Comparison of ENCODE assay signal across 20 mouse cellular contexts in the genomic region with DNA sequence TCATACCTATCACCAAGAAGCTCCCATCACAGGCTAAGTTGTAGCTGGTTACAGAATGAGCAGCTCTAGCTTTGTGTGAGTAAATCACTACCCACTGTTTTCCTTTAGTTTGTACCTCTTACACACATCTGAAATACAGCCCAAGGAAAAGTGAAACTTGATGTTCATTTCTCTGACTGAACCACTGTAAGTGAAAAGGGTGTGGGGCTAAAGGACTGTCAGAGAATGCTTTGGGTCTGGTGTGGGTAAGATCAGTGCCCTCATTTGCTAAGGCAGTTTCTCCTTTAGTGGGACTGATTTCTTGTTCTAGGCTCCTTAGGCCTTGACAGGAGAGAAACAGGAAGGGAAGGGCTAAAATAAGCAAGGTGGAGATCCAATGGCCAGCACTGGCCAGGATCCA. TPM values are rescaled to one million over a fixed set of nuclear protein-coding genes. Genes with fewer than 3 reads are reported as not detected.
DNase-seq lines count a peak whose midpoint lies in the region; ATAC-seq lines count a peak whose summit lies in the region.
"Had no signal": no experiment of that assay in that cellular context is flagged by ENCODE, and none has a peak within 500 bp of the region (broad histone marks: within the 10 kb centered on the region; RNA-seq: fewer than 3 reads in every experiment).

No protein-coding gene starts in this region.

- no peaks in the 10 kb centered on the region for H3K4me1 ChIP-seq in heart, embryonic 12.5 days (replicated peaks)
- H3K4me1 ChIP-seq in midbrain, embryonic 11.5 days (ENCODE audit: control insufficient read depth, insufficient read depth, low read length), result no peaks in the 10 kb centered on the region
- no peaks in the 10 kb centered on the region for H3K4me1 ChIP-seq in midbrain, embryonic 16.5 days (ENCODE audit: control insufficient read depth, insufficient read depth, low read length)
- no peaks in the 10 kb centered on the region for H3K4me1 ChIP-seq in brown adipose tissue, adult 24 weeks (ENCODE audit: control insufficient read depth, insufficient read depth, insufficient read length, low read length)
- no peaks in the 10 kb centered on the region for H3K4me1 ChIP-seq in forebrain, embryonic 10.5 days
- no peaks in the 10 kb centered on the region for H3K4me1 ChIP-seq in forebrain, embryonic 13.5 days
- H3K4me1 ChIP-seq: embryonic facial prominence, embryonic 13.5 days; forebrain, embryonic 15.5 days; hindbrain, embryonic 12.5 days had no signal

- ATAC-seq in heart, embryonic 12.5 days (ENCODE audit: insufficient number of reproducible peaks, low FRiP score), result no peak
- no peak for ATAC-seq in midbrain, embryonic 11.5 days (ENCODE audit: low FRiP score)
- ATAC-seq in midbrain, embryonic 16.5 days, result no peak
- no peak for ATAC-seq in forebrain, embryonic 13.5 days
- ATAC-seq: forebrain, embryonic 15.5 days; hindbrain, embryonic 16.5 days; inflammation-experienced regulatory T-cells, adult 6 months; intestine, postnatal 0 days had no signal

- DNase-seq in heart, postnatal 4 days, result no peak
- DNase-seq in midbrain, embryonic 11.5 days (ENCODE audit: low spot score, missing footprints), result peak; percentile 70
- no peak for DNase-seq in forebrain, embryonic 10.5 days (ENCODE audit: extremely low spot score, low spot score)
- DNase-seq: adrenal gland, postnatal 10 days; cerebellum, adult 11-12 months; cerebellum, adult 9-10 months; cerebellum, postnatal 25 days; gastrocnemius, postnatal 14 days; heart, postnatal 36 days had no signal

- peak overlapping the region; percentile 42 for H3K27ac ChIP-seq in heart, embryonic 12.5 days (ENCODE audit: poor library complexity, severe bottlenecking)
- no peak overlapping the region for H3K27ac ChIP-seq in midbrain, embryonic 11.5 days (ENCODE audit: low read depth, low read length)
- H3K27ac ChIP-seq in midbrain, embryonic 16.5 days (ENCODE audit: low read length), result no peak overlapping the region
- 0 out of 2 replicates have a peak overlapping the region, but pooled peaks have one; percentile 54 for H3K27ac ChIP-seq in brown adipose tissue, adult 24 weeks (replicated peaks; ENCODE audit: low read depth, low read length)
- no peak overlapping the region for H3K27ac ChIP-seq in forebrain, embryonic 10.5 days
- H3K27ac ChIP-seq in forebrain, embryonic 13.5 days, result no peak overlapping the region
- H3K27ac ChIP-seq: embryonic facial prominence, embryonic 13.5 days; forebrain, embryonic 15.5 days; hindbrain, embryonic 12.5 days had no signal

- no peaks in the 10 kb centered on the region for H3K27me3 ChIP-seq in heart, embryonic 12.5 days (replicated peaks)
- no peaks in the 10 kb centered on the region for H3K27me3 ChIP-seq in midbrain, embryonic 11.5 days (ENCODE audit: control insufficient read depth, insufficient read depth, low read length)
- no peaks in the 10 kb centered on the region for H3K27me3 ChIP-seq in midbrain, embryonic 16.5 days (ENCODE audit: control insufficient read depth, insufficient read depth, low read depth, low read length)
- H3K27me3 ChIP-seq in forebrain, embryonic 10.5 days (ENCODE audit: poor library complexity, severe bottlenecking), result no peaks in the 10 kb centered on the region
- H3K27me3 ChIP-seq in forebrain, embryonic 13.5 days, result no peaks in the 10 kb centered on the region
- H3K27me3 ChIP-seq: embryonic facial prominence, embryonic 13.5 days; forebrain, embryonic 15.5 days; hindbrain, embryonic 12.5 days had no signal

- H3K9me3 ChIP-seq in heart, embryonic 12.5 days (replicated peaks), result no peaks in the 10 kb centered on the region
- H3K9me3 ChIP-seq in midbrain, embryonic 11.5 days (ENCODE audit: control insufficient read depth, low read length), result no peaks in the 10 kb centered on the region
- H3K9me3 ChIP-seq in midbrain, embryonic 16.5 days (replicated peaks; ENCODE audit: control insufficient read depth, low read length, poor library complexity, severe bottlenecking), result no peaks in the 10 kb centered on the region
- H3K9me3 ChIP-seq in forebrain, embryonic 10.5 days, result no peaks in the 10 kb centered on the region
- H3K9me3 ChIP-seq in forebrain, embryonic 13.5 days (replicated peaks), result no peaks in the 10 kb centered on the region
- H3K9me3 ChIP-seq: embryonic facial prominence, embryonic 13.5 days; forebrain, embryonic 15.5 days; hindbrain, embryonic 12.5 days had no signal

- H3K4me2 ChIP-seq in heart, embryonic 12.5 days, result no peak overlapping the region
- H3K4me2 ChIP-seq in midbrain, embryonic 11.5 days, result no peak overlapping the region
- H3K4me2 ChIP-seq in midbrain, embryonic 16.5 days (ENCODE audit: low read length), result no peak overlapping the region
- H3K4me2 ChIP-seq in forebrain, embryonic 13.5 days, result no peak overlapping the region
- H3K4me2 ChIP-seq: embryonic facial prominence, embryonic 13.5 days; forebrain, embryonic 15.5 days; heart, embryonic 11.5 days; hindbrain, embryonic 12.5 days had no signal

- H3K9ac ChIP-seq in heart, embryonic 12.5 days, result no peak overlapping the region
- no peak overlapping the region for H3K9ac ChIP-seq in midbrain, embryonic 11.5 days (ENCODE audit: low read length)
- H3K9ac ChIP-seq in midbrain, embryonic 16.5 days (ENCODE audit: low read depth, low read length), result no peak overlapping the region
- H3K9ac ChIP-seq in forebrain, embryonic 13.5 days, result no peak overlapping the region
- H3K9ac ChIP-seq: embryonic facial prominence, embryonic 13.5 days; forebrain, embryonic 15.5 days; hindbrain, embryonic 12.5 days had no signal

- H3K36me3 ChIP-seq in heart, embryonic 12.5 days, result peaks cover 35% of the 10 kb centered on the region
- peaks cover 3% of the 10 kb centered on the region; the same call in 1 of the 2 replicates for H3K36me3 ChIP-seq in midbrain, embryonic 11.5 days (ENCODE audit: control insufficient read depth, insufficient read depth, low read length)
- H3K36me3 ChIP-seq in midbrain, embryonic 16.5 days (ENCODE audit: control insufficient read depth, insufficient read depth, low read length), result peaks cover 16% of the 10 kb centered on the region
- H3K36me3 ChIP-seq in forebrain, embryonic 10.5 days (replicated peaks), result peaks cover 73% of the 10 kb centered on the region
- H3K36me3 ChIP-seq in forebrain, embryonic 13.5 days (ENCODE audit: poor library complexity, severe bottlenecking), result peaks cover 61% of the 10 kb centered on the region

- no peak overlapping the region for H3K4me3 ChIP-seq in heart, embryonic 12.5 days
- H3K4me3 ChIP-seq in midbrain, embryonic 11.5 days (ENCODE audit: low read depth, low read length), result no peak overlapping the region
- H3K4me3 ChIP-seq in midbrain, embryonic 16.5 days (ENCODE audit: low read depth, low read length), result no peak overlapping the region
- no peak overlapping the region for H3K4me3 ChIP-seq in brown adipose tissue, adult 24 weeks (ENCODE audit: insufficient read depth, low read depth, low read length)
- H3K4me3 ChIP-seq in forebrain, embryonic 10.5 days, result no peak overlapping the region
- H3K4me3 ChIP-seq in forebrain, embryonic 13.5 days, result no peak overlapping the region
- H3K4me3 ChIP-seq: embryonic facial prominence, embryonic 13.5 days; forebrain, embryonic 15.5 days; hindbrain, embryonic 12.5 days had no signal

RNA-seq across cellular contexts. Expression of a gene that starts 10.1 kb away (rescaled TPM):
- 46.1 and 46.7 TPM in 2 replicates for polyA plus RNA-seq in heart, embryonic 12.5 days (2016; fragmentation: Nextera tagmentation; extraction: Ambion mirVana)
- total RNA-seq in heart, postnatal 4 days (2021), result 10 to 100 TPM; 37.3 to 39.6 TPM
- polyA plus RNA-seq in midbrain, embryonic 11.5 days (2014; fragmentation: Nextera tagmentation; extraction: Ambion mirVana), result 78.6 and 88.5 TPM in 2 replicates
- 60.8 and 63.0 TPM in 2 replicates for polyA plus RNA-seq in midbrain, embryonic 16.5 days (2015; fragmentation: Nextera tagmentation; extraction: Ambion mirVana)
- 24.7 and 35.9 TPM in 2 replicates for polyA plus RNA-seq in brown adipose tissue, adult 24 weeks (2012; ENCODE audit: insufficient read depth, insufficient read length, missing spikeins)
- polyA plus RNA-seq in forebrain, embryonic 10.5 days (2016; fragmentation: Nextera tagmentation; extraction: Ambion mirVana), result 59.6 and 71.0 TPM in 2 replicates
- polyA plus RNA-seq in forebrain, embryonic 13.5 days (2015; fragmentation: Nextera tagmentation; extraction: Ambion mirVana), result 55.7 and 59.6 TPM in 2 replicates

RNA-seq across cellular contexts. Expression of a gene that starts 10.4 kb away (rescaled TPM):
- 57.0 and 58.3 TPM in 2 replicates for polyA plus RNA-seq in heart, embryonic 12.5 days (2016; fragmentation: Nextera tagmentation; extraction: Ambion mirVana)
- total RNA-seq in heart, postnatal 4 days (2021), result 10 to 100 TPM; 36.5 to 40.3 TPM
- polyA plus RNA-seq in midbrain, embryonic 11.5 days (2014; fragmentation: Nextera tagmentation; extraction: Ambion mirVana), result 147 and 148 TPM in 2 replicates
- polyA plus RNA-seq in midbrain, embryonic 16.5 days (2015; fragmentation: Nextera tagmentation; extraction: Ambion mirVana), result 135 and 152 TPM in 2 replicates
- polyA plus RNA-seq in brown adipose tissue, adult 24 weeks (2012; ENCODE audit: insufficient read depth, insufficient read length, missing spikeins), result 61.0 and 70.1 TPM in 2 replicates
- 104 and 105 TPM in 2 replicates for polyA plus RNA-seq in forebrain, embryonic 10.5 days (2016; fragmentation: Nextera tagmentation; extraction: Ambion mirVana)
- polyA plus RNA-seq in forebrain, embryonic 13.5 days (2015; fragmentation: Nextera tagmentation; extraction: Ambion mirVana), result 146 and 153 TPM in 2 replicates

RNA-seq across cellular contexts. Expression of a gene that starts 42.0 kb away (rescaled TPM):
- 41.6 and 43.4 TPM in 2 replicates for polyA plus RNA-seq in heart, embryonic 12.5 days (2016; fragmentation: Nextera tagmentation; extraction: Ambion mirVana)
- 10 to 100 TPM; 19.9 to 22.3 TPM for total RNA-seq in heart, postnatal 4 days (2021)
- 61.9 and 65.7 TPM in 2 replicates for polyA plus RNA-seq in midbrain, embryonic 11.5 days (2014; fragmentation: Nextera tagmentation; extraction: Ambion mirVana)
- 65.1 and 69.8 TPM in 2 replicates for polyA plus RNA-seq in midbrain, embryonic 16.5 days (2015; fragmentation: Nextera tagmentation; extraction: Ambion mirVana)
- 32.7 and 33.8 TPM in 2 replicates for polyA plus RNA-seq in brown adipose tissue, adult 24 weeks (2012; ENCODE audit: insufficient read depth, insufficient read length, missing spikeins)
- 46.7 and 47.0 TPM in 2 replicates for polyA plus RNA-seq in forebrain, embryonic 10.5 days (2016; fragmentation: Nextera tagmentation; extraction: Ambion mirVana)
- 110 and 115 TPM in 2 replicates for polyA plus RNA-seq in forebrain, embryonic 13.5 days (2015; fragmentation: Nextera tagmentation; extraction: Ambion mirVana)

Comparison
In these comparisons a context has a peak if more than half of its experiments do, and no peak if none do; other contexts are left out.
1. H3K27ac ChIP-seq: peak in heart, embryonic 12.5 days (single experiment) and brown adipose tissue, adult 24 weeks (single experiment); none in midbrain, embryonic 11.5 days (single experiment), midbrain, embryonic 16.5 days (single experiment), forebrain, embryonic 10.5 days (single experiment) and forebrain, embryonic 13.5 days (single experiment).